Mouse (Mus musculus) spleen, adult 2 months (tissue): ENCODE data around the gene Mkrn2os.

Experiments
- CTCF ChIP-seq: fragments of 200-500 bp; IDR thresholded peaks from 2 replicates; pipeline ENCODE4 v1.5.1; 2011; ENCODE audit warnings: mild to moderate bottlenecking, inconsistent platforms; ENCODE audit not compliant: insufficient read depth, insufficient read length, insufficient replicate concordance; ENCODE audit errors: extremely low read depth
- POLR2A ChIP-seq: fragments of 200-500 bp; IDR thresholded peaks from 2 replicates; pipeline ENCODE4 v1.6.1; 2011; ENCODE audit warnings: low read depth, low read length, inconsistent platforms

DNA sequence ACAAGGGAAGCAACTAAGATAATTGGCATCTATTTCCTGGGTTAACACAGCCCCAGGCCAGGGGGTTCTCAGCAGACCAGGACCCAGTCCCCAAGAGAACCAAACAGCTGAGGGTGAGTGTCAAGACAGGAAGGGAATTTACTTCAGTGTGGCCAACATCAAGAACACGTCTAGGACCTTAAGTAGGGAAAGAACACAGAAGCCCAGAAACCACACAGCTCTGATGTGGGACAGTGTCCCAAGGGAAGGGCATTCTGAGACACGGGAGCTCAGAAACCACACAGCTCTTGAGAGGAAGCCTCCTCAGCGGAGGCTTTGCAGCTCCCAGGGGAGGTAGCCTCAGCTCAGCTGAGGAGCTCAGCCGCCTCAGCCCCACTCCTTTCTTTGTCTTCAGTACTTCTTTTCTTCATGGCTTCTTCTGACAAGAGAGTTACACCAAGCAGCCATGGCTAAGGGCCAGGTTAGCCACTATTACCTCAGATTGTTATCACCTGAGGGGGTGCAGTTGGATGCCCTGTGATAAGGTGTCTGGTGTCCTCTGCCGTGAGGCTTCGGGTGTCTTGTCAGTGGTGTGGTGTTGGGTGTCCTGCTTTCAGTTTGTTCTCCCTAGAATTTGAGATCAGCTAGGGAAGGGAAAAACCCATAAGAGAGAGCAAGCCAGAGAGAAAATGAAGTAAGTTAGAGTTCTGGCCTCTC, 8.8 kb downstream of the Mkrn2os start:
- TF ChIP-seq POLR2A (no peak), CTCF (no peak)
